Mouse (Mus musculus) colon, adult 2 months (tissue): ENCODE results near the gene Traf5. TPM values are rescaled to one million over a fixed set of nuclear protein-coding genes. Genes with fewer than 3 reads are reported as not detected.

Source experiments
- polyA plus RNA-seq: library from polyadenylated mRNA; depleted of rRNA; stranded (reverse); fragments of >200 nt; gene quantifications from 2 replicates; pipeline ENCODE4 v1.2.3, GENCODE M21; 2012; rRNA removed

Gene Traf5
- 7.1 and 7.6 TPM in 2 replicates for polyA plus RNA-seq

DNA sequence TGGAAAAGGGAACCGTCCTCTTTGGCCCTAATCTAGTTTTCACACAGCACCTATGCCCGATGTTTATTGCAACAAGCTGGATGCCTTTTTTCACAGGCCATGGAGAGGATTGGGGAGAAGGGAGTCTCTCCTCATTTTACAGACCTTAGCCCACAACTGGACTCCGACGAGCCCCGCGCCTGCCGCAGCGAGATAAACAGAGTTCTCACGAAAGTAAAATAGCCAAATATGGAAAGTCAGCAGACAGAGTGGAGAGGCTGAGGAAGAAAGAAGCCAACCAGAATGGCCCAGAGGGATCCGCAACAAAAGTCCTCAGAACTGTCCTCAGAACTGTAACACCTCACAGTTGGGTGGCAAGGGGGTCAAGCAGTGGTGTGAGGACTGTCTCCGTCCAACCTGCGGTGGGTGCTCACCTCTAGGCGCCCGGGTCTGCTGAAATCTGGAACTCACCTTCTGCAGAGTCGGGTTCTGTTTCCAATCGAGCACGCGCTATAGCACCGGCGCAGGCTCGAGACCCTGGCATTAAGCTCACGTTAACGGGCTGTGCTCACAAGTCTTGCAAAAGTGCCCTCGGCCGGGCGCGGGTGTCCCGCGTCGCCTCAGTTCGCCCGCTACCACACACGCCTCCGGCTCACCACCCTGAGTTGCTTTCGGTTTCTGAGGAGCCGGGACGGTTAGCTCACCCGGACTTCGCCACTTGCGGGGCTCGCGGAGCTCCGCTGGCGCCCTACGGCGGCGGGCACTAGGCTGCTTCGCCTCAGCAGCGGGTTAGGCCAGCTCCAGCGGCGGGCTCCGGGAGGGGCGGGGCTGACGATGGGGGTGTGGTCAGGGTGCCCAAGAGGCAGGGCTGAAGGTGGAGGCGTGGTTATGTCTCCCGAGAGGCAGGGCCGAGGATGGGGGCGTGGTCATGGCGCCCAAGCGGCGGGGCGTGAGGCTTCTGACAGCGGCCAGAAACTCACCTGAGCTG, at the start of gene Traf5:
Traf5 (minus strand) TSS at position 754 of the 967 bp plus-strand sequence.

DNA sequence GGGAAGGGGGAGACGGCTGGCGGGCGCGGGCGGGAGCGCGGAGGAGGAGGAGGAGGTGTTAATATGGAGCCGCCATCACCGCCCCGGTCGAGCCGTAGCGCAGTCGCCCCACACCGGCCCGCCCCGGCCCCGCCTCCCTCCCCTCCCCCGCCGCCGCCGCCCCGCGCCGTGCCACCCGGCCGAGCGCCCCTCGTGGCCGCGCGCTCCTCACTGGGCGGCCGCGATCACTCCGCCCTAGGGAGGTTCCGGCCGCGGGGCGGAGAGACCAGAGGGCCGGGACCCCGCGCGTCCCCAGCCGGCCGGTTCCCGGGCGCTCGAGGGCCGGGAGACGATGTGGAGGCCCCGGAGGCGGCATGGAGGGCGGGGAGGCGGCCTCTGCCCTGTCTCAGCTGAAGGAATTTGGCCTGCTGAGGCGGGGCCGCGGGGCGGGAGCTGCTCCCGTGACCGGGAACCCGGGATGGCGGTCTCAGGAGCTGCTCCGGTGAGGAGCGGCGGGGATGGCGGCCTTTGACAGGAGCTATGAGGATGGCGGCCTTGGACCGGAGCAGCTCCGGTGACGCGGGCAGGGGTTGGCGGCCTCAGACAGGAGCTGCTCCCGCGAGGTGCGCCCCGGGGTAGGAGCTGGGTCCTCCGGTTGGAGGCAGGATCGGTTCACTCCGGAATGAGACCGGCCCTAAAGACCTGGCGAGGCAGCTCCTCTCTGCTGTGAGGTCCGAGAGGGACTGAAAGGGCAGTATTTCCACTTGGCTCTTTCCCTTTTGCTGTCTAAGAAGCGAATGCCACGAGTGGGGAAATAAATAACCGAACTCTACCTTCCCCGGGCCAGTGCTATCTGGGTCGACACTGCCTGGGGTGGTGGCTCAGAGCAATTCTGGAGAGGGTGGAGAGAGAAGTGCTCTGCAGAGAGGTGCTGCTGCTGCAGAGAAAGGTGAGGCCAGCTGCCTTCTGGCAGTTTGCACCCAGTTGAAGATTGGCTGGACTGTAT, 45.9 kb upstream of the Traf5 start, which contains the start of gene Rcor3:
Rcor3 (minus strand) TSS at position 137 of the 985 bp plus-strand sequence.

DNA sequence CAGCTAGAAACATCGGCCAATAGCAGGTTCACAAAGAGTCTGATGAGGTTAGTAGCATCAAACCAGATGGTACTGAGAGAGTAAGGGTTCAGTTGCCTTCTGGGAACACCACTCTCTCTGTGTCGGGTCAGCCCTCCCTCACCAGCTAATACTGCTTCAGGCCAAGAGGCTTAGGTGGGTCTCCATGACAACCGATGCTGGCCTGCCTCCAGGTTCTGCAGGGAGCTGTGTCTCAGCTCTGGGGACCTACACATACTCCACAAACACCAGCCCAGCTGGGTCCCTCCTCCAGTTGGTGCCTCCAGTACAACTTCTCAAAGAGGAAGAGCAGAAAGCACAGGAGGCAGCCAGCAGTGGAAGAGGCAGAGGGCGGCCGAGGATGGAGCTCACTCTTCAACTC, 115.2 kb downstream of the Traf5 start, which contains the start of gene Rd3:
Rd3 (plus strand) TSS at position 184 of the 400 bp plus-strand sequence.

Other genes starting within 250 kb of the Traf5 start
- gene Slc30a1, start 185.8 kb downstream of the Traf5 start, polyA plus RNA-seq, result 28.7 and 69.8 TPM in 2 replicates
- 0.02 and 0.12 TPM in 2 replicates for gene Rd3, start 115.2 kb downstream of the Traf5 start, polyA plus RNA-seq
- 26.0 and 41.4 TPM in 2 replicates for gene Rcor3, start 45.5 kb upstream of the Traf5 start, polyA plus RNA-seq
- 0.21 and 0.23 TPM in 2 replicates for gene Kcnh1, start 98.2 kb upstream of the Traf5 start, polyA plus RNA-seq